Mouse (Mus musculus): ENCODE results near the gene Nek6.

Nek6 gene

DNA sequence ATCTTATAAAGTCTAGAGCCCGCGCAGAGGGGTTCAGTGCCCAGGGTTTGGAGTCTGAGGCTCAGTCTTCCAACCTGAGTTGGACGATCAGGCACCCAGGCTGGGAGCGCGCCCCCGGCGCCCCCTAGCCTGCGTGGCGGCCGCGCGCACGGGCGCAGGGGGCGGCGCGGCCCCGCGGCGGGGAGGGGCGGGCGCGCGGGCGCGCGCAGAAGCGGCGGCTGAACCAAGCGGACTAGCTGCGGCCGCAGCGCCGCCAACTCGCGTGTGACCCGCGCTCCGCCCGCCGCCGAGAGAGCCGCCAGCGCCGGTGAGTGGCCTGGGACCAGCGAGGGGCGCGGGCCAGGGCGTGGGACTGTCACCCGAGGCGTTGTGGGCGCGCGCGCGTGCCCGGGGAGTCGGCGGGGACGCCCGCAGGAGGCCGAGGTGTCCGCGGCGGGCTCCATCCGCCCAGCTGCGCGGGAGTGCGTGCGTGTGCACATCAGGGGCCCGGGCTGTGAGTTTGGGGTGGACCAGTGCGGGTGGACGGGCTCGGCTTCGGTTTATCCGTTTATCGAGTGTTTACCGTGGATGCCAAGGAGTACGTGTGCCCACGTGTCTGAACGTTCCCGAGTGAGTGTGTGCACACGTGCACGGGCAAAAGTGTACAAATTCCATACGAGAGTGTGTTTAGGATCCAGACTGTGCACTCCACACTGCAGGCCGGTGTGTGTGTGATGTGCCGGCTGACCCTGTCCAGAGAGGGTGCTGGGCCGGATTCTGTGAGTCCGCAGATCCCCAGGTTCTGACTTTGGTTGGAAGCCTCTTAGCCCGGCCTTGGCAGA is at the start of gene Nek6:
Nek6 (plus strand) TSS at position 157 of the 821 bp plus-strand sequence.
- peak; percentile 56 to 64 for DNase-seq

DNA sequence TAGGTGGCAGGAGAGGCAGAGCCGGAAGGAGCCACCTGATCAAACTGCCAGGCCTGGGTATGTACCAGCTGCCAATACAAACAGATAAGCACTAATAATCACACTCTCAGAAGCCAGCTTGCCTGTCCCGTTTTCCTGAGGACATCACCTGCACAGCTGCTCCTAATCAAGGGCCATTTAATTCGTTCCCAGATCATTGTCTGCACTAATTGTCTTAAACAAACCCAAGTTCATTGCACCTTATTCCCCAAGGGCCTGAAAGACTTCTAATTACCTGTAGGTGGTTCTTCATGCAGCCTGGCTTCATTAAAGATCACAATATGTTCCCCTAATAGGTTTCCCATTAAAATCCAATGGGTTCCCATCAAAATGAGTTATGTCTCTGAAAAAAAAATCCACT is 49.1 kb upstream of the Nek6 start:
- no peak for DNase-seq

DNA sequence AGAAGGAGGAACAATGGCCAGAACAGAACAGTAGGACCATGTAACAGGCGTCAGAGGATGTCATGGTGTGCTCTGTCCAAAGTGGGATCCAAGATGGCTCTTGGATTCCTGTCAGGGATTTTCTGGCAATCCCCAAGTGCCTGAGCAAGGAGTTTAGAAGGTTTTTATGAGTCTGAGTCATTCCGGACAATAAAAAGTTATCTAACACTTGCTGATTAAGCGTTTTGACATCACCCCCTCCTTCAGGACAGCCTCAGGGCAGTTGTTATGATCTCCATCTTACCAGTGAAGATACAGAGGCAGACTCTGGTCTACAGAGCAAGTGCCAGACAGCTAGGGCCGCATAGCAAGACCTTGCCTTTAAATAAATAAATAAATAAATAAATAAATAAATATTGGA is 42.6 kb upstream of the Nek6 start:
- DNase-seq, result no peak

DNA sequence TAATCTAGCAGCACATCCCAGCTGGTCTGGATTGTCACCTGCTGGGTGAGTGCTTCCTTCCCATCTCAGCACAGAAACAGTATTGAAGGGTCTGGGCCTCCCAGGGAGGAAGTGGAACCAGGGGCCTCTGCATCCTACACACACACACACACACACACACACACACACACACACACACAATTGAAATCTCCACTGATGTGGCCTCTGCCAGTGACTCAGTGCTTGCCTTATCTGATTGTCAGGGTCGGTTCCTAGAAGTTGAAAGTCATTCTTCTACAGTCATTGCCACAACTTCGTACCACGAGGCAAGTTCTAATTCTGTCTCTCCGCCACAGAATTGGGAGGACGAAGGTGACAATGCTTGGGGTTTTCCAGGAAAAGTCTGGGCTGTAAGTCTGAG is 39.7 kb upstream of the Nek6 start:
- no peak for DNase-seq

DNA sequence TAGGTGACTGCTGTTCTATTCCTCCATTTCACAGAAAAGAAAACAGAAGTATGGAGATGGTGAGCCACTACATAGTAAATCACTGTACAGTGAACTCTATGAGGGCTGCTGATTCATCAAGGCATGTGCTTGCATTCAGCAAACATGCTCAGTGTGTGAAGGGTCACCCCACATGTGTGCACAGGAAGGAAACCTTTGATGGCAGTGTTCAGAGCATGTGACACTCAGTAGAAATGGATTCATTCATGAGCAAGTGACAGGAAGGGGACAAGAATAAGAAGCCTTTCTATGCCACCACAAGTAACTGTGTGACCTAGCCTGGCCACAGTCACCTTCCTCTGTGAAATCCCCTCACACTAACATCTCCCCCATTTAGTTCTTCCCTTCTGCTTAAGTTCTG is 38.6 kb upstream of the Nek6 start:
- no peak for DNase-seq

DNA sequence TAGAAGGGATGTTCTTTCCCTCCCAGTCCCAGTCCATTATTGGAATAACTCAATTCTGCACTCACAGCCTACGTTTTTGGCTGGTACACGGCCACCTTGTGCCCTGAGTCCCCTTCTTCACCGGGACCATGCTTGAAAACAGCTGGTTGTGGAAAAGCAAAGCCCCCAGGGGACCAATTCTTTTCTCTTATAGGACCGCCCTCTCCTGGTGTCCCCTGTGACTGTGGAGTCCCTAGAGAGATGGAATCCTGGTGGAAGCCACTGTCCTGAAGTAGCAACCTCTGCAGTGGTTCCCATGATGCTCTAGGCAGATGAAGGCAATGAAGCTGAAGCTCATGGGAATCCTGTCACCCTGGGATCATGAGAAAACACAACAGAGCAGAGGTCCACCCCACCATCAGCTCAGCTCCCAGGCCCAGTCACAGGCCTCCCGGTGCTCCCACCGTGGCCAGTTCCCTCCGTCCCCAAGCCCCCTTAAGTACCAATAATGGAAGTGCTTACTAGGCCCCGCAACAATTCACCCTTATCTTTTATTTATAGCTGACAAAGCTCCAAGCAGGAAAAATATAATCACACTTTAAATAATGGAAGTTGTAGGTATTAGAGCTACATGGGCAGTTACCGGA is 34.5 kb upstream of the Nek6 start:
- no peak for DNase-seq

DNA sequence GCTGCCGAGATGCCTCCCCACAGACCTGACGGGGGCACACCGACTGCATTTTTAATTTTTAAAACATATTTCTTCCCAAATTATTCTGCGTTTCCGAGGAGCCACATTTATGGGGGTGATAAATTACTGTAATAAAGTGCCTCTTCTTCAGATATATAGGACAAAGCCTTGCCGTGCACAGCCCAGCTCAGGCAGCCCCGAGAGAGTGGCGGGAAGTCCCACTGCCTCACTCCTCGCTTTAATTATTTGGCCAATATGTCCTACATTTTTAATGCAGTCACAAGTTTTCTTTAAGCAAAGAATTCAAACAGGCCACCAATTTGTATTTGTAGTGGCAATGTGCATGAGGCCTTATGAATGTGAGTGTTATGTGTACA is 34.0 kb upstream of the Nek6 start:
- DNase-seq, result no peak

DNA sequence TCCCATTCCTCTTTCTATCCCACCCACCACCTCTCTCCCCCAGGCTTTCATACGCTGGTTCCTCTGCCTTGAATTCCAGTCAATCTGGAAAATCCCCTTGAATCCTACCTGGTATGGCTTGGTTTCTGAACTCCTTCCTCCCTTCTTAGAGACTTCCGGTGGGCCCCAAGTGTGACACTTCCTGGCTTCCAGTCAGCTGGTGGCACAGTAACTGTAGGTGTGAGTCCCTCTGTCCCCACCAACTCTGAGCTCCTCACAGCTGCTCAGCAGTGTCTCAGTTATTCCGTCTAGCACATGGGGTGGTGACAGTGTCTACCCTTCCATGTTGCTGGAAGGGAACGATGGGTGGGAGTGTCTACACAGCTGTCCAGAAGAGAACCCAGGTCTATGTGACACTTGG is 32.8 kb upstream of the Nek6 start:
- no peak for DNase-seq

DNA sequence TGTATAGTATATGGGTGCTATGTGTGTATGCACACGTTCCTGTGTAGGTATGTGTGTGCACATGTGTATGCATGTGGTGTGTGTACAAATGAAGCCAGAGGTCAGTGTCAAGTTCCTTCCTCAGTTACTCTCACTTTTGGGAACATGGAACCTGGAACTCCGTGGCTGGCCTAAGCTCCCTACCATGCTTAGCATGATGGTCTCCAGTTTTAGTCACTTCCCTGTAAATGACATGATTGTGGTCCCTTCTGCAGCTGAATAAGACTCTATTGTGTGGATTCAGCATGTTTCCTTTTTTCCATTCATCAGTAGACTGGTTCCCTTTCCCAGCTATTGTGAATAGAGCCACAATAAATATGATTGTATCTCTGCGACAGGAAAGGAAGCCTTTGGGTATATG is 31.9 kb upstream of the Nek6 start:
- no peak for DNase-seq

DNA sequence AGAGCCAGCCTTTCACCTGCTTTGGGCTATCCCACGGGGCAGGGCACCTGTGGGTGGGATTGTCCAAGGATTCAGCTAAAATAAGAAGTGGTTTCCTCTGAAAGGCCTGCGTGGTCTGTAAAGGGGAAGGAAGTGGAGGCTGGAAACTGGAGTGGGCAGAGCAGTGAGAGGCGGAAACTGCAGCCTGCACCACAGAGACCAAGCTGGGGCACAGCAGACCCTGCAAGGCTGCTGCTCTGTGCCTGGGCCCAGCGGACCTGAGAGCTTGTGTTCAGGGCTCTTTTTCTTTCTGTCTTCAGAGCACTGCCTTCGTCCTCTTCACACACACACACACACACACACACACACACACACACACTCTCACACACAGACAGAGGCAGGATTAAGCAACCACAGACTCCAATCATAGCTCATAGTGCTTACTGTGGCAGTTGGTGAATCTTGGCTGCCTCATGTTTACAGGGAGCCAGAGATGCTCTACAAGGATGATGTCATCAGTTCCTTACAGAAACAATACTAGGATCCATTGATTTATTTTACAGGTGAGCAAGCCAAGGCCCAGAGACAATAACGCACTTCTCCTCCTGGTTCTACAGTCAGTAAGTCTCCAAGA is 30.2 kb upstream of the Nek6 start:
- DNase-seq, result peak; percentile 43 to 49

DNA sequence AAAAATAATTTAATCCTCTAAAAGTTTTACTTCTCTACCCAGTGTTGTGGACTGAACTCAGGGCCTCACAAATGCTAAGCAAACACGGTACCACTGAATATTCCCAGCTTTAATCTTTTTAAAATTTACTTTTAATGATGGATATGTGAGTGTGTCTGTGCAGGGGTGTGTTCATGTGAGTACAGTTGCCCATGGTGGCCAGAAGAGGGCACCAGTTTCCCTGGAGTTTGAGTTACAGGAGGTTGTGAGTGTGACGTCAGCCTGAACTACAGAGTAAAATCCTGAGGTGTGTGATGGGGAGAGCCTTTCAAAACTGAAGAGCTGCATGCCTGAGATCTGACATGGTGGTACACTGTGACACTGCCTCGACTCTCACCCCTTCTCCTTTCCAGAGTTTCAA is 29.3 kb upstream of the Nek6 start:
- DNase-seq, result no peak

DNA sequence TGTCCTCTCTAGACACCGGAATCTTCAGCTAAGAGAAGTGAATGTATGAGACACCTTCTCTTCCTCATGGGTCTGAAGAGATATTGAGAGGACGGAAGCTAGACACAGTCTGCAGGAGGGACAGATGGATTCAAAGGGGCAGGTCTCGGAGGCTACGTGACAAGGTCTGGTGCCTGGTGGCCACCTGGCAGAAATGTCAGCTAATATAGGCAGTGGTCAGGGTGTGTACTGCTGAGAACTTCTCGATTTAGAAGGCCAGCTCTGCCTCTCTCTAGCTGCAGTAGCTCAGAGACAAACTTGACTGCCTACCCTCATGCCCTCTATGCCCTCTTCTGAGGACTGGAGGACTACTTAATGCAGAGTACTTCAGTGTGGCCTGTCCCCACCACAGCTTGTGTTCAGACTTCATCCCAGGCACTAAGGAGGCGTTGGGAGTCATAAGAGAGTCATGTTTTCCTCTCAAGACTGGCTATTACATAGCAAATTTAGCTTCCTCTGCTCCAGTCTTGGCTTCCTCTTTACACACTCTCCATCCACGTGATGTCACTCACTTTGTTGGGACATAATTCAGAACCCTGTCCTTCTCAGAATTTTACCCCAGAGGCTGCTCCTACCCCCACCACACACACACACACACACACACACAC is 28.3 kb upstream of the Nek6 start:
- peak in 1 of 2 experiments; percentile 39 for DNase-seq

DNA sequence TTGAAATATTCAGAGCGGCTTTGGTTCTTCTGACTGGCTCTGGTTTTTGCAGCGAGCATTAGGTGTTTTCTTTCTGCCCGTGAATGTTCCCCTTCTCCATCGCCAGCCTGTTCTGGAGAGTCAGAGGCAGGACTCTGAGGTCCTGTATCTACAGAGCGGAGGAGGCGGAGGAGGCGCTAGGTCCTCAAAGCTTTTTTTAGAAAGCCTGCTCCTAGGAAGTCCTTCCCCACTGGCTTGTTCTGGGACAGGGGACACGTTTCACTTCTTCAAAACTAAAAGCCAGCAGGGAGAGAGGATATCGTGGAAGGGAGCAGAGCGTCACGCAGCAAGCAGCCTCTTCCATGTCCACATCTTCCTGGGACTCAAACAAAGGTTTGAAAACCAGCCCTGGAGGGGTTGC is 26.9 kb upstream of the Nek6 start:
- no peak for DNase-seq

DNA sequence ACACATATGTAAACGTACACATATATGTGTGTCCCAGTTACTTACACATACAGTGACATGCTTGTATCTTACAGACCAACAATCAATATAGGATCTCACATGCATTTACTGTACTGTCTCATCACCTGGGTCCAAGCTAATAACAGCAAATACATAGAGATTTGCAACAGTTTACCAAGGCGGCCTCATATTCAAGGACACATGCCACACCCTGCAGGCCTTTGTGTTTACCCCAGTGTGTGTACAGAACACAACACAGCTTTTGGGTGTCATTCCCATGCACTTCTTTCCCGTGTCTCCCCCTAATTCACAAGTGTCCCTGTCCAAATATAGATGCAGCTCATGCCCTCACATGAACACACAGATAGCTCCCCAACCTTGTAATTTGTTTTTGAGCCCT is 26.0 kb upstream of the Nek6 start:
- DNase-seq, result no peak

DNA sequence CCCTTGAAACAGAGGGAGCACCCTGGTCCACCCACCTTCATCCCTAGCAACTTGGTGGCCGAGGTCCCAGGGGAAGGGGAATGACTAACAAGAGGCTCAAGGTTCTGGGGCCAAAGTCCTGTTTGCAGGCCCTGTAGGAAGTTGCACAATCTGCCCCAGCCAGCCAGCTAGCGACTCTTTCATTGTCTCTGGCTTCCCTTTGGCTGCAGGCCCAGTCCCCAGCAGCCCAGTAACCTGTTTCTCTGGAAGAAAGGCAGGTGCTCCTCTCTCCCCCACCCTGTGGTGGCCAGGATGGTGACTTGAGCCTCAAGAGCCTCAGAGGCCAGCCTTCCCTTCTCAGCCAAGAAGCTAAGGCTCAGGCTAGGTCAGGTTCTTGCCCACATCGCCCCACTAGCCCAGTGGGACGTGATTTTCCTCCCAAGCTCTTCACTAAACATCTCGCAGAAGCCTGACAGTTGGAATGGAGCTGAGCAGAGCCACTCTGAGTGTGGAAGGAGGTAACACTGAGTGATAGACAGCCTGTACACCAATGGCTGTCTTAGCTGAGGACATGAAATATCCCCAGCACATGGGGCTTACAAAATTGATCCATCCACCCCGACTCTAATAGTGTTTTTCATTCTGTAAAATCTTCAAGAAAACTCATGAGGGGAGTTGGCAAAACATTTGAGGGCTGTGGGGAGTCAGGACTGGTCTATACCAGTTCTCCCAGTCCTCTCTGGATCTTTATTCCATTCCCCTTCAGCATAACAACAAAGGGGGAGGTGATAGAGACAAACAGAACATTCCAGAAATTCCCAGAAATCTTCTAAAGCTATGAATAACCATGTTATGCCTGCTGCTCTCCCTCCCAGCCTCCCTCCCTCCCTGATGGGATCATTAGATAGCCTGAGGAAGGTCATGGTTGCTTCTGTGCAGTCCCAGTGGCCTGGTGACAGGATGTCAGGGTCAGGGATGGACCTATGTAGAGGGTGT is 25.2 kb upstream of the Nek6 start:
- DNase-seq, result peak; percentile 93 to 95

DNA sequence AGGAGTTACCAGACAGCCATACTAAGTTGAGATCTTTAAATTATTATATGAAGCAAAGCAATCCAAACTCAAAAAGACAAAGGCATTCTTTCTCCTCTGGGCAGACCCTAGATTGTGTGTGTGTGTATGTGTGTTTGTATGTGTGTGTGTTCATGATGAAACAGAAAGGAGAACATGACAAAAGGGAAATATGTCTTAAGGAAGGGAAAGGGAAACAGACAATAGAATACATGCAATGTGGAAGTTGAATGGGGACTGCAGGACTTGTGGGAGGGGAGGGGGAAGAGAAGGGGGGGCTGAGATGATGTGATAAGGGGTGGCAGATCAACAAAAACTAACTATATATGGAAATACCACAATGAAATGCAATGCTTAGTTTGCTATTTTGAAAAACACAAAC is 13.8 kb upstream of the Nek6 start:
- DNase-seq, result no peak

DNA sequence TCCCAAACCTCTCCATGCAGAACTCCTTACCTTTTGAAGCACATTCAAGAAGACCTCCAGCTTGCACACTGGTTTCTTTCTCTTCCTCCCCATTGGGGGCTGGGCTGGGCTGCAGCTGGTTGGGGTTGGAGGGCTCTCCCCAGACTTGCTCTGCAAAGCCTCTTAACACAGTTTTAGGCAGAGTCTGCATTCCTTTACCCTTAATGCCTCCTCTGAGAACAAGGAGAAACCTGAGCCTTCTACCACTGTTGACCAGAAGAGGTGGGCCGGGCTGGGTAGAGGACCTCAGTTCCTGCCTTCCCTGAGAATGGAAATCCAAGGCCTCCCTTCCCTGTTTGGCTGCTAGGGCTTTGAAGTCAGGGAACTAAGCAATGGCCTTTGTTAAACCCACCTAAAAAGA is 9.8 kb upstream of the Nek6 start:
- DNase-seq, result peak in 1 of 2 experiments; percentile 51

DNA sequence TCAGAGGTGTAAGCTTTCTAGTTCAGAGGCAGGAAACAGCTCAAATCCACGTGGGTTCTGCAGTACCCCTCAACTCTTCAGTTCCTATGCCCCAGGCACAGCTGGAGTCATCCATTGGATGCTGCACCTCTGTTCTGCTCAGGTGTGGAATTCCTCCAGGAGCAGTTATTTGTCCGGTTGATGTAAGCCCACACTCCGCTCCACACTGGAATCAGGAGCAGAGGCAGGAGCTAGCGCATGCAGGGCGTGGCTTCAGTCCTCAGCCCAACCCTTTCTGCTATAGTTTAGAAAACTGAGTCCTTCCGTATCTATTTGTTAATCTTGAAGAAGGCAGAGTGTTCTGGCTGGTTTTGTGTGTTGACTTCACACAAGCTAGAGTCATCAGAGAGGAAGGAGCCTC is 9.3 kb upstream of the Nek6 start:
- DNase-seq, result no peak

DNA sequence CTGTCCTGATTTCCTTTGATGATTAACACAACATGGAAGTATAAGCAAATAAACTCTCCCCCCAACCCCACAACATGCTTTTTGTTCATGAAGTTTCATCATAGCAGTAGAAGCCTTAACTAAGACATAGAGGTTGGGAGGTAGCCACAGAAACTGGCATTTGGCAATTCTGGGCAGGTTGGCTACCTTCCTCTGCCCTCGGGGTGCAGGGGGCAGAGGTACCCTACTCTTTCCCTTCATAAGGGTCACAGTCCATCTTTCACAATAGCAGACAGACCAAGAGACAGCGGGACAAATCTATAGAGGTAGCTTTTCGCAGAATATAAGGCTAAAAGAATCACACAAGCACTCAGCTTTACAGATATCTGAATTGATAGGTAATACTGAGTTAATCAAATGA is 8.7 kb upstream of the Nek6 start:
- no peak for DNase-seq

DNA sequence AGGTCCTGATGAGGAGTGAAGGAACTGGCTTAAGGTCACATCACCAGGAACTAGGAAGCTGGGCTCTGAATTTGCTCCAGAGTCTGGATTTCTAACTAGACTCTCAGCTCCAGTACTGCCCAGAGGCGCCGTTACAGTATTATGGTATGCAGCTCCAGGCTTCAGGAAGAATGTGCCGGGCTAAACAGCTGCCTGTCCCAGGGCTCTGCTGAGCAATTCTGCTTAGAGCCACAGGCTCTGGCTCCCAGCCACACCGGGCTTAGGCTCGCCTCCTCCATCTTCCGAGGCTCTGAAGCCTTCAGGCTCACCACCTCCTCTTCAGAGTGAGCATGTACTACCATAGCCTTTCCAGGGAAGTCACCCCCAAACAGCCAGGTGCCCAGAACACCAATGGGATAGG is 7.1 kb upstream of the Nek6 start:
- no peak for DNase-seq

DNA sequence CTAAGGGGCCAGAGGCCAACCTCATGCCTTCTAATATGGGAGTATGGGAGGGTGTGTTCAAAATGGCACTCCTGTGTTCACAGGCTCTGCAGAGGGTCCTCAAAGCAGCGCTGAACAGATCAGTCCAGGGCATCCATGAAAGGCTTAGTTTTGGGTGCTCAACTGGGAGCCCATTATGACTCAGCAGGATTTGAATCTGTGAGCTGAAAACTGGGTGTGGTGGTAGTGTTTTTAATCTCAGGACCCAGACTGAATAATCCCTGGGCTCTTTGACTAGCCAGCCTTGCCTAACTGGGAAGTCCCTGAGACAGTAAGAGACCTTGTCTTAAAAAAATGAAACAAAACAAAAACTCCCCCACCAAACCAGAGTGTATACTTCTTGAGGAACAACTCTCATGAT is 4.3 kb upstream of the Nek6 start:
- no peak for DNase-seq

DNA sequence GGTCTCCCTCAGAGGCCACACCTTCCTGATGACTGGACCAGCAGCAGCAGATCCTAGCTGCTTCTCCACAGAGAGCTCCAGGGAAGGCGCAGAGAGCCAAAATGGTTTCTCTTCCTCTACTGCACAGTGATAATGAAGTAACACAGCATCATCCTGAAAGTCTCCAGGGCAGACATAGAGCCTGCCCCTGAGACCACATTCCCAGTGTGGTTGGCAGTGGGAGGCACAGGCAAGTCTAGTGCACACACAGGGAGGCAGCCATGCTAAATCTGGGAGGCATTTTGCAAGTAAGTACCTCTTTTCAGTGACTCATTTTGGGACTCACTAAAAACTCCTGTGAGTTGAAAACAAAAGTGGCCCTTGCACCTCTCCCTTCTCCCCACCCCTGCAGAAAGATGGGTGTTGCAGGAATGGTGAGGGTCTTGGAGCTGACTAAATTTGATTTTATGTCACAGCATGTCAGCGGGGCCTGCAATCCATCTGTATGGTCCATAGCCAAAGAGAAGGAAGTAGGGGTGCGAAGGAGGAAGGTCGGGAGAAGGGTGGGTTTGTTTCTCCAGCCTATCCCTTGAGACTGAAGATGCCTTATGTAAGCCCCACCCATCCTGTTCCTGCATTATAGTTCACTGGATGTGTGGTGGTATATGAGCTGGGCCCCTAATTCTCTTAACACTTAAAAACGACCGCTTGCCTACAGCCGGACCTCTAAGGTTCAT is 2.3 kb upstream of the Nek6 start:
- DNase-seq, result no peak

Data from lung, adult 18-20 months (tissue).